Mouse (Mus musculus) heart, adult 2 months (tissue): ENCODE measurements around the gene Gm20388. TPM values are rescaled to one million over a fixed set of nuclear protein-coding genes. Genes with fewer than 3 reads are reported as not detected.

Experiments used
- DNase-seq, 2 experiments: peaks; one replicate each; pipeline ENCODE4 v3.0.0; 2021
- H3K27ac ChIP-seq: fragments of 200-600 bp; 2 replicates; pipeline ENCODE4 v1.8.1; 2022
- H3K27me3 ChIP-seq: fragments of 200-500 bp; 2 replicates; pipeline ENCODE4 v1.6.1; 2012; ENCODE audit warnings: mild to moderate bottlenecking, low read length, inconsistent platforms, mixed read lengths; ENCODE audit not compliant: control insufficient read depth, insufficient read depth
- H3K36me3 ChIP-seq: fragments of 200-500 bp; 2 replicates; pipeline ENCODE4 v1.6.1; 2012; ENCODE audit warnings: low read length, inconsistent platforms; ENCODE audit not compliant: control insufficient read depth, insufficient read depth
- H3K4me1 ChIP-seq: fragments of 200-500 bp; 2 replicates; pipeline ENCODE4 v1.6.1; 2011; ENCODE audit warnings: low read length; ENCODE audit not compliant: control insufficient read depth, insufficient read depth
- H3K4me3 ChIP-seq: fragments of 200-600 bp; 2 replicates; pipeline ENCODE4 v1.8.1; 2022
- H3K79me2 ChIP-seq: fragments of 200-500 bp; replicated peaks from 2 replicates; pipeline ENCODE4 v1.6.1; 2012; ENCODE audit warnings: mild to moderate bottlenecking, inconsistent platforms, low read length, moderate library complexity, mixed read lengths; ENCODE audit not compliant: control insufficient read depth, insufficient read depth
- H3K9ac ChIP-seq: fragments of 200-500 bp; 2 replicates; pipeline ENCODE4 v1.6.1; 2012; ENCODE audit warnings: low read depth, mild to moderate bottlenecking, control low read depth, inconsistent platforms, low read length, mixed read lengths
- CTCF ChIP-seq: fragments of 200-600 bp; IDR thresholded peaks from 2 replicates; pipeline ENCODE4 v1.8.1; 2022; ENCODE audit warnings: antibody characterized with exemption, mild to moderate bottlenecking, moderate library complexity
- EP300 ChIP-seq: fragments of 200-500 bp; IDR thresholded peaks from 2 replicates; pipeline ENCODE4 v1.6.1; 2011; ENCODE audit warnings: low read depth, low read length, control low read depth; ENCODE audit not compliant: insufficient read depth
- POLR2A ChIP-seq: fragments of 200-500 bp; IDR thresholded peaks from 2 replicates; pipeline ENCODE4 v1.6.1; 2011; ENCODE audit warnings: mild to moderate bottlenecking, low read depth, low read length, control low read depth; ENCODE audit not compliant: insufficient read depth
- WGBS: fragments of 180-500 bp; shearing (Covaris S2); methylation state at CpG from one replicate; pipeline ENCODE4 v1.1.7; 2018; 5-methylcytosine and 5-hydroxymethylcytosine counted together
- intact Hi-C: fragments of 180-260 bp; cut with DNase I; formaldehyde crosslinking; loops from one replicate; pipeline ENCODE4 v1.15.1; 2025
- polyA plus RNA-seq: library from polyadenylated mRNA; depleted of rRNA; stranded (reverse); fragments of >200 nt; gene quantifications from 2 replicates; pipeline ENCODE4 v1.2.3, GENCODE M21; 2012
- total RNA-seq, 2 experiments: library from RNA; stranded (reverse); gene quantifications; 2 replicates each; pipeline ENCODE4 v1.2.3; 2021

Gene Gm20388
- total and polyA plus RNA-seq, 3 experiments: 1.8 to 32.3 TPM; not detected in 1

GRCm38 (mm10) chr8:121958395-121958794 lies 2047.8 kb downstream of the Gm20388 start:
- intact Hi-C loops: no loop called here
- H3K4me1 ChIP-seq: peaks cover 5% of the 10 kb centered on the region
- WGBS: 100% methylated on average over 1 of the region's 1 CpGs
- H3K27ac ChIP-seq: no peak overlapping the region
- TF ChIP-seq EP300: no peak
- TF ChIP-seq CTCF: no peak
- no peak for TF ChIP-seq POLR2A
- no peak for DNase-seq
- H3K9ac ChIP-seq: no peak overlapping the region
- peaks cover 5% of the 10 kb centered on the region for H3K79me2 ChIP-seq
- no peaks in the 10 kb centered on the region for H3K27me3 ChIP-seq
- peaks cover 4% of the 10 kb centered on the region; the same call in 1 of the 2 replicates for H3K36me3 ChIP-seq
- no peak overlapping the region for H3K4me3 ChIP-seq

GRCm38 (mm10) chr8:121962892-121963291 lies 2052.3 kb downstream of the Gm20388 start:
- intact Hi-C loops: no loop called here
- TF ChIP-seq POLR2A: no peak
- H3K36me3 ChIP-seq: peaks cover 3% of the 10 kb centered on the region
- DNase-seq: no peak
- H3K4me1 ChIP-seq: peaks cover 15% of the 10 kb centered on the region
- no peaks in the 10 kb centered on the region for H3K27me3 ChIP-seq
- no peak overlapping the region for H3K9ac ChIP-seq
- WGBS: 79% methylated on average over 3 of the region's 3 CpGs
- peaks cover 5% of the 10 kb centered on the region for H3K79me2 ChIP-seq
- no peak overlapping the region for H3K27ac ChIP-seq
- H3K4me3 ChIP-seq: no peak overlapping the region

- Histone ChIP-seq H3K4me3 (no peak overlapping the region), H3K27ac (peak overlapping the region; percentile 29), H3K4me1 (peaks cover 19% of the 10 kb centered on the region), H3K79me2 (no peaks in the 10 kb centered on the region; the same call in none of the 2 replicates), H3K27me3 (no peaks in the 10 kb centered on the region), H3K9ac (no peak overlapping the region), H3K36me3 (peaks cover 3% of the 10 kb centered on the region)
- WGBS: 35% methylated on average over 8 of the region's 8 CpGs
- intact Hi-C loops: no loop called here
- DNase-seq: peak; percentile 35 to 55
- TF ChIP-seq EP300 (peak; percentile 55; the same call in 1 of the 2 replicates), CTCF (peak; percentile 52), POLR2A (no peak)
Observed at GRCm38 (mm10) chr8:121964716-121965512, 2054.3 kb downstream of the Gm20388 start.

GRCm38 (mm10) chr8:121966110-121966509 lies 2055.5 kb downstream of the Gm20388 start:
- Histone ChIP-seq H3K27ac (no peak overlapping the region), H3K27me3 (no peaks in the 10 kb centered on the region), H3K4me3 (no peak overlapping the region), H3K79me2 (peaks cover 2% of the 10 kb centered on the region), H3K4me1 (peaks cover 19% of the 10 kb centered on the region), H3K36me3 (peaks cover 3% of the 10 kb centered on the region), H3K9ac (no peak overlapping the region)
- TF ChIP-seq CTCF: no peak
- TF ChIP-seq EP300: no peak
- no peak for TF ChIP-seq POLR2A
- intact Hi-C loops: no loop called here
- no peak for DNase-seq
- WGBS: 65% methylated on average over 5 of the region's 5 CpGs

- 76% methylated on average over 7 of the region's 7 CpGs for WGBS
- Histone ChIP-seq H3K79me2 (peaks cover 2% of the 10 kb centered on the region), H3K4me1 (peaks cover 19% of the 10 kb centered on the region), H3K27ac (no peak overlapping the region), H3K9ac (no peak overlapping the region), H3K36me3 (peaks cover 3% of the 10 kb centered on the region), H3K4me3 (no peak overlapping the region), H3K27me3 (no peaks in the 10 kb centered on the region)
- intact Hi-C loops: no loop called here
- no peak for TF ChIP-seq EP300
- no peak for TF ChIP-seq CTCF
- no peak for TF ChIP-seq POLR2A
- no peak for DNase-seq
Observed at GRCm38 (mm10) chr8:121966714-121967448, 2056.2 kb downstream of the Gm20388 start.

- Histone ChIP-seq H3K4me1 (peaks cover 19% of the 10 kb centered on the region), H3K9ac (no peak overlapping the region), H3K36me3 (peaks cover 3% of the 10 kb centered on the region), H3K27me3 (no peaks in the 10 kb centered on the region), H3K79me2 (peaks cover 2% of the 10 kb centered on the region), H3K4me3 (no peak overlapping the region), H3K27ac (no peak overlapping the region; the same call in 1 of the 2 replicates)
- DNase-seq: peak; percentile 26 to 44
- TF ChIP-seq CTCF (no peak), POLR2A (no peak)
- intact Hi-C loops: no loop called here
- WGBS: 43% methylated on average over 4 of the region's 4 CpGs
Observed at GRCm38 (mm10) chr8:121967977-121968376, 2057.3 kb downstream of the Gm20388 start.
